Mouse (Mus musculus) c-Kit-positive CD71-positive TER-119-negative erythroid progenitor cells, embryonic 14.5 days (primary cell): ENCODE data around the gene Pakap.

Experiments used
- DNase-seq: peaks from one replicate; pipeline ENCODE4 v3.0.0-alpha.2; 2013; ENCODE audit warnings: low read depth

Gene Pakap

DNA sequence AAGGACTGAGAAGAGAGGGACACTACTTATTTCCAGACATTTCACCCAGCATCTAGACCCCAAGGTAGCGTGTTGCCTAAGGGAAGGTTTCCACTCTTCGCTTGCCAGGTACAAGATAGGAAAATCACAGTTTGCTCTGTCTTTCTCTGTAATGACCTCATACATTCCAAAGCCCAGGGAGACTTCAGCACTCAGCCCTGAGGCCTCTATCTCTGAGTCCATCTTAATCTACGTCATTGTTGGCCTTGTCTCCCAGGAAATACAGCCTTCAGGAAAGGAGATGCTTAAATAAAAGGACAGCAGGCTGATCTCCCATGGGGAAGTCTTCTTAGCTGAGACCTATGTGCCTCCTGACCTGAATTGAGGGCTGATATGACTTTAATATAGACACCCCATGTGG, 234.4 kb downstream of the Pakap start:
- DNase-seq: no peak

- DNase-seq: no peak
Observed at GRCm38 (mm10) chr4:57804902-57805301, 236.9 kb downstream of the Pakap start.

DNA sequence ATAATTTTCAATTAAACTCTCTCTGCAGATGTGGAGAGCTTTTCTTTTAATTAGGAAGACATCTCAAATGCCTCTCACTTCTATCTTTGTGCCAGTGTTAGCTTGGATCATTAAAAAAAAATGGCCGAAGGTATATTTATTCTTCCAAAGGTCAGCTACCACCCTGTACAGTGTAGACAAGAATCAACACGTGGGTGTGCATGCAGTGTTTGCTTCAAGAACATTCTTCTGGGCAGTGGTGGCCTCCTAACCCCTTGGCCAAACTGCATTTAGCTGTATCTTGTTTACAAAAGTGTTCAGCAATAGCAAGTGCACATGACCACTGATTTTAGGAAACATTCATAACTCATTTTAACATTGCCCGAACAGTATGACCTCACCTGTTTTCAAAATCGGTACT, 241.5 kb downstream of the Pakap start:
- DNase-seq: no peak

GRCm38 (mm10) chr4:57812075-57812474, 244.1 kb downstream of the Pakap start:
- no peak for DNase-seq

DNA sequence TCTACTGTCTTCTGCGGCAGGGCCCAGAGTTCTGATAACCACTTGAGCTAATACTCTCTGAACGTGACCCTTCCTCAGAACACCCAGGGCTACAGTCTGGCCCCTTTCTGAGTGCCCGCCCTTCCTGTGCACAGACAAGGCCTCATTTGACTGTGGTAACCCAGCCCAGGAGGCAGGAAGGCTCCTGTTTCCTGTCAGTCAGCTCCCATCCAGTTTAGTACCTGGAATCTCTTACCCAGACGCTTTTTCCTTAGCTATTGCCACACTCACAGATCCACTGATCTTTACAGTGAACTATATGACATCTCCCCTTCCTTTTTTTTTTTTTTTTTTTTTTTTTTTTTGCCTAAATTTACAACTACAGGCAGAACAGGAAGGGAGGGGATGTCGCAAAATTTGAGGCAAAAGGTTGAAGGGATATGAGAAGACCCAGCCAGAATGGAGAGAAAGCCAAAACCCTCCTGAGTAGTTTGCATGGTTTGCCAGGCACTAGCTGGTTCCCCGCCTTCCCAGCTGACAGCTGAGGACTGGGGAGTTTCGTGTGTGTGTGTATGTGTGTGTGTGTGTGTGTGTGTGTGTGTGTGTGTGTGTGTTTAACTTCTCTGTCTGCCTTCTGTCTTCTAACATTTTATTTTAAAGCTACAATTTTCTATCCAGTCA, 245.1 kb downstream of the Pakap start:
- DNase-seq: no peak

DNA sequence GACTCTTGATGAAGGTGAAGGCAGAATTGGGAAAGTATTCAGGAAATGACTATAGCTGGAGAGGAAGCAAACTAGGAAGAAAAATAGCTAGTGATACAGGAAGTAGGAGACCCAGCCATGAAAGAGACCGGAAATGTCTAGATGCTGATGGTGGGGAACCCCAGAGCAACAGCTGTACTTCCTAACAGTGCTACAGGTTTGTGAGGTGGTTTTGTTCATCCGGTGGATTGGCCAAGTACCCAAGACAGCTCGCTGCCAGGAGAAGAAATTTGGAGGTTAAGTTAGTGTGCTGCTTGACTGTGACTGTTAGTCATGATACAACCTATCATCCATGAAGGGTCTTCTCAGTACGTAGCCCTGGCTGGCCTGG, 245.6 kb downstream of the Pakap start:
- no peak for DNase-seq

DNA sequence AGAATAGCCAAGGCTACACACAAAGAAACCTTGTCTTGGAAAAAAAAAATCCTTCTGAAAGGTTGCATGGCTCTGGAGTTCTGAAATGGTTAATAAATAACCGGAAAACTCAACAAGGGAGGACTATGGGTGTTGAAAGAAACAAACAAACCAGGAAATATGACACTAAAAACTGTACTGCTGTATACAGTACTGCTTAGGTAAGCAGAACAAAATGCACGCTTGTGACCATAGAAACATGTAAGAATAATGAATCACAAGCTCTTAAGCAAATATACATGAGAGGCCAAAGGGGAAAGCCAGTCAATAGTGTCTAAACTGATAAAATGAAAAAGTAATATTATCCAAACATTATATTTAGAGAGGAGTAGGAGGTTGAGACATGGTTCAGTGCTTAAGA, 247.4 kb downstream of the Pakap start:
- no peak for DNase-seq

DNA sequence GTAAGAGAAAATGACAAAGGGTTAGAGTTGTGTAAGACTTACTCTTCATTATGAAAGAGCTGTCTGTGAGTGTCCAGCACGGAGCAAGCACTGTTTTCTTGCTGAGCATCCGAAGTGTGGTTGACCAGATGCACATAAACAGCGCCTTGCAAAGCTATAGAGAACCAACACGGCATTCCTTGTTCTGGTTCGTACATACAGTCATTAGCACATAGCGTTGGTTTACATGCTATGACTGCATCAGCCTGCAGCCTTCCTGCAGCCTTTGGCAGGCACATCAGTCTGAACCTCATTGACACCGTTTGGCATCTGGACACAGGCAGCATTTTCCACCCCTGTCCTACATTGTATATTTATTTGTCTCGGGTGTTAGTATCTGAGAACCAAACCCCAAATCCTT, 248.2 kb downstream of the Pakap start:
- no peak for DNase-seq

GRCm38 (mm10) chr4:57820839-57821374, 252.9 kb downstream of the Pakap start:
- no peak for DNase-seq

- no peak for DNase-seq
Observed at GRCm38 (mm10) chr4:57821556-57822356, 253.8 kb downstream of the Pakap start.

DNA sequence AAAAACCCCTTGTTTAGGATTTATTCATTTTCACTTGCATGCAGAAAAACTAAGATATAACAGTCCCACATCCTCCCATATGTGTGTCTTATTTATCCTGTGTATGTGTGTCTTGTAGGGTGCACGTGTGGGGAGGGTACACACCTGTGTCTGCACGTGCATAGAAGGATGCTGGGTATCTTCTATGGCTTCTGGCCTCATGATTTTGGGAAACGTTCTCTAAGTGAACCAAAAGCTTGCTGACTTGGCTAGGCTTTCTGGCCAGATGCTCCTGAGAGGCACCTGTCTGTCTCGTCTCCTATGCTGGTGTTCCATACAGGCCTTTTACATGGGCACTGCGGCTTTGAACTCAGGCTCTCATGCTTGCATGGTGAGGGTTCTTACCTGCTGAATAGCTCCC, 254.7 kb downstream of the Pakap start:
- no peak for DNase-seq

DNA sequence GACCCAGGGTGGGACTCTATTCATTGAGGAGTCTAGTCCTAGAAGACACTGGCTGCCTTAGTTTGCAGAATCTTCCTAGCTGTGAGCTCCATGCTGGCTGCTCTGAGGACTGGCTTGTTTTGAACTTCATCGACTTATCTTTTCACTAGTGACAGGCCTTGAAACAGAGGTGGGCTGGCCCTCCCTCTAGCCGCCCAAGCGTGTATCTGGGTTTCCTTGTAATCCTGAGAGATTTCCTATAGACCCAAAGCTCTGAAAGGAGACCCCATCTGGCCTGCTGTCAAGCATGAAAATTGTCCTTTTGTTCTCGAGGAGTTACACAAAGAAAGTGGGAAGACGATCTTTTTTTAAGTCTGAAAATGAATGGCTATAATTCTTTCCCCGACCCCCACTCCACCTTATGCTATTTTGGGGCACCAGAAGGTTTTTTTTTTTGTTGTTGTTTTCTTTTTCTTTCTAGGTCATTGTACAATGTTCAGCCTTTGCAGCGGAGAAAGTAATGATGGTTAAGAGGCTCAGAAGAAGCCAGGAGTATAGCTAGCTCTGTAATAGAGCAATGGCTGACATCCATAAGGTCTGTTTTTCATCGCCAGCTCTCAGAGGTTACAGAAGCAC, 256.8 kb downstream of the Pakap start:
- no peak for DNase-seq

DNA sequence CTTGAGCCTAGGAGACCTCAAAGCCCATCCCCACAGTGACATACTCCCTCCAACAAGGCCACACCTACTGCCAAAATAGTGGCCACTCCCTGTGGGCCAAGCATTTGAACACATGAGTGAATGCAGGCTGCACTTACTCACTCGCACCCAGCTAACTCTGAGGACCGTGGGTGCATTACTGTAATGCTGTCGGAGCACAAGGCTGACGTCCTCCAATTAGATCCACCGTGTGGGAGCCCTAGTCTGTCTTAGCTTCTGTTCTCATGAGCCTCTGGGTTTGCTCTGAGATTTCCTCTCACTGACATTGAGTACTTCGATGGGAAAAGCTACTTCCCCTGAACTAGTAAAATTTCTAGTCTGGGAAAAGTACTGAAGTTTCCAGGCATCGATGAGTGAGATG, 258.3 kb downstream of the Pakap start:
- DNase-seq: no peak

DNA sequence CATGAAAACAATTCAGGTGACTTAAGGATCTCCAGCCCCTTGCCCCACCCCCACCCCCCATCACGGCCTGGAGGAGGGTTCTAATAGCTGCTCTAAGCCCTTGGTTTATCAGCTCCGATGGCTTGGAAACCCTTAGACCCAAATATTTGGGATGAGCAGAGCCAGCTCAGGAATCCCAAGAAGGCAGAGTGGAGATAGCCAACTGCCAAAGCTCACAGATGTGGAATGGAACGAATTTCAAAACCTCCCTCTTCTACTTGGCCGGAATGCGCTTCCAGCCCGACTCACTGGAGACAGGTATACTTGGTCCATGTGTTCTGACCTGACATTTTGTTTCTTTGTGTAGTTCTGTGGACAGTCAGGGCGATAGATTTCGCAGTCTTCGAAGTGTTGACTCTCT, 261.2 kb downstream of the Pakap start:
- DNase-seq: no peak

GRCm38 (mm10) chr4:57829740-57830139, 261.8 kb downstream of the Pakap start:
- DNase-seq: no peak

DNA sequence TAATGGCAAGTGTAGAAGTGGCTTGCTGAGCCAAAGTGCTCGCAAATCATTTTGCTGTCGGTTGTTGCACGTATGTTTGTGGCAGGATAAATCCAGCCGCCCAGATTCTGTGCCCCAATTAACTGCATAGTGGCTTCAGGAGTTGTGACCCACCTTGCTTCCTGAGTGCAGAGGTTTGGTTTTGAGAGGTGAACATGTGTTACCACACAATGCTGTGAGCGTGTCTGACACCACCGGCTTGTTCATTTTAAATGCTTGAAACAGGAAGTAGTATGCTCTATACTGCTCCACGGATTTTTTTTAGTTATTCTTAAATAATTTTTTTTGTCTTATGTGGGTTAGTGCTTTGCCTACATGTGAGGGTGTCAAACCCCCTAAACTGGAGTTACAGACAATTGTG, 264.3 kb downstream of the Pakap start:
- no peak for DNase-seq

- no peak for DNase-seq
Observed at GRCm38 (mm10) chr4:57833060-57833459, 265.1 kb downstream of the Pakap start.

- no peak for DNase-seq
Observed at GRCm38 (mm10) chr4:57834141-57834540, 266.2 kb downstream of the Pakap start.

- no peak for DNase-seq
Observed at GRCm38 (mm10) chr4:57837089-57837488, 269.1 kb downstream of the Pakap start.

GRCm38 (mm10) chr4:57839343-57839742, 271.4 kb downstream of the Pakap start:
- DNase-seq: no peak

DNA sequence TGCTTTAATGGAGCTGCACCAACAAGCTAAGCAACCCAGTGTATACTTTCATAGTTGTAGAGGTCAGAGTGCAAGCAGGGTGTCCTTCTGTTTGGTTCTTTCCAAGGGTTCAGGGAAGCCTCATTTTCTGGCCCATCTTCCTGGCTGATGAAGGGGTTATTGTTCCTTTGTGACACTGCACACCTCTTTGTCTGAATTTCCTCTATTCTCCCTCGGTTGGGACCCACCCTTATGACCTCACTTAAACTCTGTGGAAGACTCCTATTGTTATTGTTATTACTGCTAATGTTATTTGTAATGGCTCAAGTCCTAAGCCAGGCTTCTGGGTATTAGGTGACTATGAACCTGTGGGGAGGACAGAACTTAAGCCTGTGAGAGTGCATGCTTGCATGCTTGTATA, 273.9 kb downstream of the Pakap start:
- DNase-seq: no peak

GRCm38 (mm10) chr4:57842472-57843305, 274.7 kb downstream of the Pakap start:
- no peak for DNase-seq
